Mouse (Mus musculus) mouse trophoblast stem cell (cell line): ENCODE measurements at regions not wholly inside any gene's neighbourhood (a gene's known extent, or its start where the extent isn't known, plus 50 kb on each side); places are given as distances from the start of the nearest gene placed in this dataset.

Source experiments
- in situ Hi-C, 2 experiments: fragments of 300-500 bp; cut with MseI, MboI; formaldehyde crosslinking; loops; 2 replicates in 1 of 2; 3 replicates in 1 of 2; pipeline ENCODE4 v1.15.1; 2025

DNA sequence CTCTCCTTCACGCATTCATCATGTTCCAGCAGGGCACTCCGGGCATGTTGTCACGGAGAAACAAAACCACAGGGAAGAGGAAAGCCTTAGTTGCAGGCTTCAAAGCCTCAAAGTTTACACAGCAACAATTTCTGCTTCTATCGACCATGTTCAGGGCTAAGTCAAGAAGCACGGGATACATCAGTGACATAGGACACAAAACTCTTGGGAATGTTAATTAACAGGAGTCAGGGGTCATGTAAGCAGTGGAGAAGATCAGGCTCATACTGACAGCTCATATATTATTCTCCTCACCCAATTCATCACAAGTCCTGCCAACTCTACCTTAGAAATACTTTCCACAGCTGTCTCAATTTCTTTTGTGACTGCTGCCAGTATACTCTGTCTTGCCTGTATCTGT, 133.0 kb upstream of the Btbd3 start:
- in situ Hi-C loops = no loop called here

GRCm38 (mm10) chr2:138120868-138121267, 135.5 kb upstream of the Btbd3 start:
- in situ Hi-C loops = no loop called here

GRCm38 (mm10) chr2:138120131-138120530, 136.2 kb upstream of the Btbd3 start:
- in situ Hi-C loops = no loop called here

GRCm38 (mm10) chr2:138099777-138100176, 156.6 kb upstream of the Btbd3 start:
- in situ Hi-C loops = no loop called here

DNA sequence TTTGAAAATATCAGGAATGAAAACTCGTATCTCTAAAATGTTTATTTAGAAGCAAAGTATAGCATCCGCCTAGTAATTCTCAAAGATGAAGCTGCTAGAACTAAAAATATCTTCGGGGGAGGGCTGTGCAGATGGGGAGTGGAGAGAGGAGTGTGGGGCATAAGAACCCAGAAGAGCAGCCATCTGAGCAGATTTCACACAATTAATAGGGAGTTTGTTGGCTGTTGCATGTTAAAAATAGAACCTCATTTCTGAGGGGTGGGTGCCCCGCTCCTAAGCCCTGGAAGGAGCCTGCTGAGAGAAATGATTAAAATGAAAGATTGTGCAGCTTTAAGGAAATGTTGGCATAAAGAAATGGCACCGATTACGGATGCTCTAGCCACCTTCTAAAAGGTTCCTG, 171.0 kb upstream of the Btbd3 start:
- in situ Hi-C loops = no loop called here

DNA sequence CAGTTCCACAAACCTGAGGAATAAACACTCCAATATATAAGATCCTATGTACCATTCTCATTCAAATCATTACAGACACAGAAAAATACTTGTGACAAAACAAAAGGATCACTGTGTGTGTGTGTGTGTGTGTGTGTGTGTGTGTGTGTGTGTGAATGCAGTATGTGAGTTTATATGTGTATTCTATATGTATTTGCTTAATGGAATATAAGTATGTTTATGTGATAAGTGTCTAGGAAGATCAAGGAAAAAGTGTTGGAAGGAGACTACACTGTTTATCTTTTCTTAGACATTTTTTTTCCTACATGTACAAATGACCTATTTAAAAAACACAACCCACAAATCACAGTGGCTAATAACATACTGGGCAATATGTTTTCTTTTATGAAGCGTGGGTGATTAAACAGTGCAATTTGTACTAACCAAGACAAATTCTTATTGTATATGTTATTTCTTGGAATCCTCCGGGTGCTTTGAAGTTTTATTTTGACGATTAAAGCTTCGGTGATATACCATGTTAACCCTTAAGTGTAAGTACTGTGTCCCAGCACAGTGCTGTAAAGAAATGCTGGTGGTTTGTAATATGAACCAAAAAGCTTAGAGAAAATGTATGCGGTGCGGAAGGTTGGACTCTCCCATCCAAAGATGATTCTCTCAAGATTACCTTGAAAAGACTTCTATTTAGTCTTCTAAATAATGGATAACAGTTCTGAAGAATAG, 171.6 kb upstream of the Btbd3 start:
- in situ Hi-C loops = no loop called here

DNA sequence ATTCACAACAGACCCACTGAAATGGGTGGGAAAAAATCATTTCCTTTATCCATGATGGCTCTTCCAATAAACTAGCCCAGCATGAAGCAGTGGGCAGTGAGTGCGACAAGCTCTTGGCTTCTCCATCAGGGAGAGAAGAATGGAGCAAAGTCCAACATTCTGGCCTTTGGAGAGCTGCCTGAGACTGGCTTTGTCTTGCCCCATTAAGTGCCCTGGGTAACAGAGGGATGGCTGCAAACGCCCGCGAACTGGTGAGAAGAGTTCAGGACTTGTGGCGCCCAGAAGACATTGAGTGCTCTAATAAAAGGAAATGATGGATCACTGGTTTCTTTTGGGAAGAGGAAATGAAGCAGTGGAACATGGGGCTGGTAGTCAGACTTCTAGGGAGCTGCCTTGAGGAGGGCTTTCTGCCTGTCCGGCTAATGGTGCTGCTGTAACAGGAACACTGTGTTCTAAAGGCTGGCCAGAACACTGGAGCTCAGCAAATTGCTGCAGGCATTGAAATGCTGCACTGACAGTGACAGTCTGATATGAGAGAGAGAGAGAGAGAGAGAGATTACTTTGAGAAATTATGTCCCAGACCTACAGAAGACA, 182.2 kb upstream of the Btbd3 start:
- in situ Hi-C loops = no loop called here

DNA sequence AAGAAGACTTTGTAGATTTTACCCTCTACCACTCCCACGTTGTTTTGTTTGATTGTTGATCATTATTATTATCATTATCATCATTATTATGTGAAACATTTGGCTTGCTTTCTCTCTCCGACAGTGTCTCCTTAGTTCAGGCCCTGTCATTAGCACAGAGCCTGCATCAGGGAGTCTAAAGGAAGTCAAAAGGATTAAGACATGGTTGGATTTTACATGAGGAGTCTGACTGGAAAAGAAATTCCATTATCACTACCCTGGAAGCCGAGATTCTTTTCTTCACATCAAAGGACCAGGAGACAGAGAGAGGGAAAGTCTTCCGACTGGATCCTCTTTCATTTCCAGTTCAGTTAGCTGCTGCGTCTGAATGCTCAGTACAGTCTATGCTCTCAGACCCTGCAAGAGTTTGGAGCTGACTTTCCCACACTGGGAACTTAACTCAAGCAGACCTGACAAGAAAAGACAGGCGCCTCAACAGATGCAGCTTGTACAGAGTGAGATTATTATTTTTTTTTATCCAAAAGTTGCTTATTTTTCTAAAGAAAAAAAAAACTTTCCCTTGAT, 184.1 kb upstream of the Btbd3 start:
- in situ Hi-C loops = no loop called here

- in situ Hi-C loops = no loop called here
Observed at GRCm38 (mm10) chr2:138053081-138053480, 203.3 kb upstream of the Btbd3 start.

- in situ Hi-C loops = no loop called here
Observed at GRCm38 (mm10) chr2:138048341-138048740, 208.0 kb upstream of the Btbd3 start.

DNA sequence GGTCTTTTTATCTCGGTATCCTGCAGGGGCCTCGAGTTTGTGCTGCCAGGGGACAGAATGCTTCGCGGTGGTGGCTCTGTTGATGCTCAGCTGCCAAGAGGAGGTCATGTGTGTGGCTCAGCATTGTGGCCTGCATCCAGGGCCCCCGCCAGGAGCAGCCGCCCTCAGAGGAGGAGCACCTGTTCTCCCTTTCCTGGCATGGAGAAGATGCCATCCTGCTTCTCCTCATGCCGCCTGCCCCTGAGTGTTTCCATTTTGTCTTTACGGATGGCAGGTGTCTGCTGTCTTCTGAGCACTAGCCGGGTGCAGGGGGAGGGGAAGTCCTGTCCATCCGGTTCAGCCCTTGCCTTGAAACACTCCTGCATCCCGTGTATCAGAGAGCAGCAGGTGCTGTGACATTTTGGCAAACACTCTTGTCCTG, 208.6 kb upstream of the Btbd3 start:
- in situ Hi-C loops = no loop called here

DNA sequence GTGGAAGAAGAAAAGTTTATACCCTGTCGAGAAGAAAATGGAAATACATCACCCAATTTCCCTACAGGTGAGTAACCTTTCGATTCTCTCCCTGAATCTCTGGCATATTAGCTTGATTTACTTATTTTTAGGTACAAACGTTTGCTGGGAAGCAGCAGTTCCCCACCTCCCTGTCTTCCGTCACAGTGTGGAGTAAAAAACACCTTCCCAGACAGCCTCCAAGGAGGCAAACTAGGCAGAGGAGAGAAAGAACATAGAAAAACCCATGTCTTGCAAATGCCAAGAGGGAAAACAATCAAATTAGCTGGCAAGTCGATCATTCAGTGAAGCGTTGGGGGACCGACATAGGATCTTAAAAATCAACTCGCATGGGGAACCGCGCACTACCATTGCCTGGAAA, 209.0 kb upstream of the Btbd3 start:
- in situ Hi-C loops = no loop called here

- in situ Hi-C loops = no loop called here
Observed at GRCm38 (mm10) chr2:138046918-138047317, 209.4 kb upstream of the Btbd3 start.

GRCm38 (mm10) chr2:138045933-138046642, 210.3 kb upstream of the Btbd3 start:
- in situ Hi-C loops = no loop called here

GRCm38 (mm10) chr2:138040706-138041105, 215.7 kb upstream of the Btbd3 start:
- in situ Hi-C loops = no loop called here

DNA sequence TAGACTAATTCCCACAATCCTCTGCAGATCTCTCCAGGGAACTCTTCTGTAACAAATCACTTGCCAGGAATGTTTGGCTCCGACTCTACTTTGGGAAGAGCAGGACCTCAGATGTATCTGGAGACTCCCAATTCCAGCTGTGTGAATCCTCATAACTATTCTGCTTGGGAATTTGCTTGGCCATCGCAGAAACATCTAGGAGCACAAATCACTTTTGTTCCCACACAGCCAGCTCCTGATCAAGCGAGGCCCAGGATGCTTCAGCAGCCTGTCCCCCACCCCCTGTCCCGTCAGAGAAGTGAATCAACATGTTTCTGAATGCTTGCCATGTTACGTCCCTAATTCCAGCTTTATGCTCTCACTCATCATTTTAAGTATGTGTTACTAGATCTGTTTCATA, 216.1 kb upstream of the Btbd3 start:
- in situ Hi-C loops = no loop called here

- in situ Hi-C loops = no loop called here
Observed at GRCm38 (mm10) chr2:138034123-138034736, 222.1 kb upstream of the Btbd3 start.

DNA sequence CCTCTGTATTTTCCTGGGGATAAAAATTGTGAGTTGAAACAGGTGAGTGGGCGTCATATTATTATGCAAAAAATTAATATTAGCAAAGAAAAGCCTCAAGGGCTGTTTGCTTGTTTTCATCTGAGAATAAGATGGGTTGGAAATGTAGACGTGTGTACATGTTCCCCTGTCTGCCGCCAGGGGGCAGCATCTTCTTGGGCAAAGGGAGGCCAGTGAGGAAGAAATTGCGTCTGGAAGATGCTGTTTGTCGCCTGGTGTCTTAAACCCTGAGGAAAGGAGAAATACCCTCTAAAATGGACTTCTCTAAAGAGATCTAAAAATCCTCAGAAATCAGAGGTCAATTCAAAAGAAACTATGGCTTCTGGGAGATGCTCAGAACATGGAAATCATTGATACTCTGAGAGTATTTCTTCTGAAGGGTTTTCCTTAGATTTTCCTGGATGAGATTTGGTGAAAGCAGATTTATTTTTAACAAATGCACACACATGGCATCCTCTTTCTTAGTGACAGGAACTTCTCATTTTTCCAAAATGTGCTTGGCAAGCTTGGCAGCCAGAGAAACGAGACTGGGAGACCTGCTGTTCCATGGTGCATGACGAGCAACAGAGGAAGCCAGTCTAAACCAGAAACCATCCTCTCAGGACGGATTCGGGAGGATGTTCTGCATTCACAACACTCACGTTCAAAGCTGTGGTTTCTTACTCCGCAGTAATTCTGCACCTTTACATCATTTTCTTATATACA, 222.8 kb upstream of the Btbd3 start:
- in situ Hi-C loops = no loop called here

DNA sequence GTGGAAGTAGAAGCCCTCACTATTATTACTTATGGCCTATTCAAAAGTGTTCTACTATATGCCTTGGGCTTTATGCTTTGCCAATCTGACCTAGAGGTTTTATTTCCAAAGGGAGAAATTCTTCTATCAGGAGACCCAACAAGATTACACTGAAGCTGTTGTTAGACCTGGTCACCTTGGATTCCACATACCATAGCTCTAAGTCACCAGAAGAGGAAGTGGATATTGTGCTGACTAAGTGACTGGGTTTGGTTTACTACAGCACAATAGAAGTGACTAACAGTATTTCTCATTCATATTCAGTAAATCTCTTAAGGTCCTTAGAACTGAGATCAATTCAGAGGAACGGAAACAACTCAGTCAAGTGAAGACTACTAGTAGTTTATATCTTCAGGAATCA, 229.0 kb upstream of the Btbd3 start:
- in situ Hi-C loops = no loop called here

DNA sequence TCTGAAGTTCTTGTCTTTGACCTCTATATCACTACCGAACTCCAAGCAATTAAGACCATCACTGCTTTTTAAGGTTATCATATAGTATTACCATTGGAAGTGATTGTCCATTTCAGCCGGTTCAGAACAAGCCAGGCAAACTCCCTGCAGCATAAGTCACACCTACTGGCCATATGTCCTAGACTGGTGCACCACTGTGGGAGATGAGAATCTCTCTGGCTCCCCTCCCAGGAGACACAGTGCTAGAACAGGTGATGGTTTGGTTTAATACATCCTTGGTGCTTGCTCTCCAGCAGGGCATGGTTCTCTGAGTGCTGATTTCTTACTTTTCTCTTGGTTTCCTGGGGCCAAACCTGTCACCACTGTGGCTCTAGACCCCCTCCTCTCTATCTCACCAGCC, 232.8 kb upstream of the Btbd3 start:
- in situ Hi-C loops = no loop called here

DNA sequence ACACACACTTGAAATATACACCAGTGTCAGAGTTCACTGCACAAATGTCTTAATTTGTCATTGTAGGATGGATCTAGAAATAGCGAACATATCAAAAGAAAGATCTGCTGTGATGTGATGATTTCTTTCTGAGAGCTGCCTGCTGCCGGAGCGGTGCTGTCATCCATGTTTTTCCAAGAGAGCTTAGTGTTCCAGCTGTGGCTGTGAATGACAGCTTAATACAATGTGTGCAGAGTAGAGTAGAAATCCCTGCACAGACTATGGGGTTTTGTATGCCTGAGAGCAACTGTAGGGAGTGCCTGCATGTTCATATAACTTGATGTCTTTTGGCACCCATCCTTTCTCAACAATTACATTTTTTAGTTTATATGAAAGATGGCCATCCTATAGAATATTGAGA, 274.6 kb upstream of the Btbd3 start:
- in situ Hi-C loops = no loop called here

DNA sequence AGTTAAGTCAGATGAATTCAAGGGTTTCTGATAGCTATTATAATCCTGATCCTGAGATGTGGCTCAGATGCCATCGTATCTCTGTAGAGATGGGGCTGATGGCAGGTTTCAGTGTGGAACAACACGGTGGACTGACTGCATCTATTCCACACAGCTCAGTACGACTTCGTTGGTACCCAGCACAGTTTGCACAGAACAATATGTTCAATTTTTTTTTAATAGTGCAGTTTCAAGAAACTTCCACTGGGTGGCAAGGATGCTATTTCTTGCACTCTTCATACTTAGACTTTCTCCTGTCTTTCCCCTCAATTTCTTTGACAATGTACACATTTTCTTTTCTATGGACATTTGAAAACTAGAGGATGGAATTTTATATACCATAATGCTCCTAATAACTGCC, 278.6 kb upstream of the Btbd3 start:
- in situ Hi-C loops = no loop called here
